Mouse (Mus musculus) hindbrain, embryonic 11.5 days (tissue): ENCODE results near the gene 4933403O08Rik. TPM values are rescaled to one million over a fixed set of nuclear protein-coding genes. Genes with fewer than 3 reads are reported as not detected.

Experiments used
- ATAC-seq: fragments of 200-750 bp; cut with Nextera tagmentation; 2 replicates; pipeline ENCODE4 v1.8.0; 2017; ENCODE audit warnings: mild to moderate bottlenecking, moderate TSS enrichment, moderate library complexity; ENCODE audit not compliant: low FRiP score
- DNase-seq: peaks from one replicate; pipeline ENCODE4 v3.0.0-alpha.2; 2015; ENCODE audit warnings: low spot score
- H3K27ac ChIP-seq: fragments of 300-500 bp; sonication (generic); 2 replicates; pipeline ENCODE4 v1.5.1; 2014; ENCODE audit warnings: mild to moderate bottlenecking, low read depth, low read length
- H3K27me3 ChIP-seq: fragments of 300-500 bp; sonication (generic); 2 replicates; pipeline ENCODE4 v1.6.1; 2014; ENCODE audit warnings: mild to moderate bottlenecking, low read length, moderate library complexity, mixed read lengths; ENCODE audit not compliant: control insufficient read depth, insufficient read depth
- H3K36me3 ChIP-seq: fragments of 300-500 bp; sonication (generic); 2 replicates; pipeline ENCODE4 v1.6.1; 2014; ENCODE audit warnings: mild to moderate bottlenecking, low read length, moderate library complexity, mixed read lengths; ENCODE audit not compliant: control insufficient read depth, insufficient read depth
- H3K4me1 ChIP-seq: fragments of 300-500 bp; sonication (generic); replicated peaks from 2 replicates; pipeline ENCODE4 v1.6.1; 2014; ENCODE audit warnings: low read length, mixed read lengths; ENCODE audit not compliant: control insufficient read depth, insufficient read depth
- H3K4me2 ChIP-seq: fragments of 300-500 bp; sonication (generic); replicated peaks from 2 replicates; pipeline ENCODE4 v1.6.1; 2014; ENCODE audit warnings: mild to moderate bottlenecking, low read depth, low read length
- H3K4me3 ChIP-seq: fragments of 300-500 bp; sonication (generic); 2 replicates; pipeline ENCODE4 v1.5.1; 2014; ENCODE audit warnings: low read depth, low read length
- H3K9ac ChIP-seq: fragments of 300-500 bp; sonication (generic); 2 replicates; pipeline ENCODE4 v1.6.1; 2014; ENCODE audit warnings: low read depth, low read length
- H3K9me3 ChIP-seq: fragments of 300-500 bp; sonication (generic); 2 replicates; pipeline ENCODE4 v1.6.1; 2016; ENCODE audit warnings: low read length; ENCODE audit not compliant: control insufficient read depth
- WGBS: fragments of 180-500 bp; shearing (Covaris S2); extraction: QIAGEN DNeasy Blood & Tissue Kit; methylation state at CpG from one replicate; pipeline ENCODE4 v1.1.7; 2014; 5-methylcytosine and 5-hydroxymethylcytosine counted together
- polyA plus RNA-seq: library from polyadenylated mRNA; unstranded; fragments of >200 nt; fragmentation: Nextera tagmentation; extraction: Ambion mirVana; gene quantifications from 2 replicates; pipeline ENCODE4 v1.2.1, GENCODE M21; 2014

4933403O08Rik gene
- 0.13 and 0.29 TPM in 2 replicates for polyA plus RNA-seq

- Histone ChIP-seq H3K27ac (no peak within 1 kb of the TSS), H3K27me3 (no peaks in the 10 kb centered on the region), H3K36me3 (no peaks in the 10 kb centered on the region), H3K4me1 (no peaks in the 10 kb centered on the region), H3K4me2 (no peak within 1 kb of the TSS), H3K9me3 (no peaks in the 10 kb centered on the region), H3K9ac (no peak within 1 kb of the TSS), H3K4me3 (no peak within 1 kb of the TSS)
- no peak for DNase-seq
- 90% methylated on average over 3 of the region's 3 CpGs for WGBS
- ATAC-seq, result no peak
Observed at GRCm38 (mm10) chrX:112238749-112239148, at the start of gene 4933403O08Rik. 4933403O08Rik (plus strand) TSS chrX:112239049.

DNA sequence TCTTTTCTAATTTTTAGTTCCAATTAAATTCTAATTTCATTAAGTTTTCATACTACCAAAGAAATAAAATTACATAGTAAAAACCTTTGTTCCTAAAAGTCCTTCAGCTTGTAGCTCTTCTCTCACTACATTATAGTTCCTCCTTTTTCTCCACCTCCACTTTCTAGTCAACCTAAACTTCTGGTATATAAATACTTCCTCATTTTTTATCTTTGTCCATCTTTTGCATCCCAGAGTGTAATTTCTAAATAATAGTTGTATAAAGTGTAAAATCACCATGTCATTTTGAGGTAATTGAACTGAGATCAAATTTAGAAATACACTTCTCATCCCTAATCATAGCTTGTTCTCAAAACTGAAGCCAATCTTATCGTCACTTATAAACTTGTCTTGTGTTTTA is 4.1 kb downstream of the 4933403O08Rik start:
- H3K36me3 ChIP-seq, result no peaks in the 10 kb centered on the region
- no peak overlapping the region for H3K27ac ChIP-seq
- no peak overlapping the region for H3K4me2 ChIP-seq
- no peak for DNase-seq
- ATAC-seq, result no peak
- no peak overlapping the region for H3K4me3 ChIP-seq
- no peak overlapping the region for H3K9ac ChIP-seq
- 92% methylated on average over 1 of the region's 1 CpGs for WGBS
- no peaks in the 10 kb centered on the region for H3K4me1 ChIP-seq
- no peaks in the 10 kb centered on the region for H3K9me3 ChIP-seq
- no peaks in the 10 kb centered on the region for H3K27me3 ChIP-seq

- ATAC-seq (no peak), DNase-seq (no peak)
- H3K9me3 ChIP-seq, result no peaks in the 10 kb centered on the region
- H3K9ac ChIP-seq, result no peak overlapping the region
- H3K27ac ChIP-seq, result no peak overlapping the region
- H3K36me3 ChIP-seq, result no peaks in the 10 kb centered on the region
- no peaks in the 10 kb centered on the region for H3K4me1 ChIP-seq
- H3K4me2 ChIP-seq, result no peak overlapping the region
- WGBS, result 90% methylated on average over 2 of the region's 2 CpGs
- H3K4me3 ChIP-seq, result no peak overlapping the region
- H3K27me3 ChIP-seq, result no peaks in the 10 kb centered on the region
Observed at GRCm38 (mm10) chrX:112255513-112255912, 16.7 kb downstream of the 4933403O08Rik start.

DNA sequence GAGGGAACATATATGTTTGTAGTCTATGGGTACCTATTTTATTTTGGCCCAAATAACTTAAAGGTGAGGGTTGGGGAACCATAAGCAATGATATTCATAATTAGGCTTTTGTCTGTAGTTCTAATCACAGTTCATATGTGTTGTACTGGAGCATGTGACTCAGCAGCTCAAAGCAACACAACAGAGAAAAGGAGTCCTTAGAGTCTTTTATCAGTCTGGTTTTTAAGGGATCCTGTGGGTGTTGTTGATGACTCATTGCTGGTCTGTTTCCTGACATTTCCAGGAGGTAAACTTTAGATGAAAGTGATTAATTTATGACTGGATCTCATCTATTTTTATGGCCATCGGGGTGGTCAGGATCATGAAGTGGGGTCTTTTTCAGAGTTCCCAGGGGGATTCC is 34.7 kb downstream of the 4933403O08Rik start:
- 71% methylated on average over 1 of the region's 1 CpGs for WGBS
- Histone ChIP-seq H3K27ac (no peak overlapping the region), H3K4me1 (no peaks in the 10 kb centered on the region), H3K9me3 (no peaks in the 10 kb centered on the region), H3K4me3 (no peak overlapping the region), H3K36me3 (no peaks in the 10 kb centered on the region), H3K27me3 (no peaks in the 10 kb centered on the region), H3K4me2 (no peak overlapping the region), H3K9ac (no peak overlapping the region)
- no peak for DNase-seq
- ATAC-seq, result no peak

Other genes starting within 250 kb of the 4933403O08Rik start
- 0.33 and 0.52 TPM in 2 replicates for gene Tex16, start 228.0 kb upstream of the 4933403O08Rik start, polyA plus RNA-seq
- 61.6 and 70.7 TPM in 2 replicates for gene Apool, start 72.3 kb downstream of the 4933403O08Rik start, polyA plus RNA-seq
- gene Satl1, start 167.7 kb downstream of the 4933403O08Rik start, polyA plus RNA-seq, result not detected in 2 replicates